Comparison of ENCODE assay signal across 10 mouse cellular contexts in genomic region chr10:81408424-81408729, GRCm38 (mm10). TPM values are rescaled to one million over a fixed set of nuclear protein-coding genes. Genes with fewer than 3 reads are reported as not detected.
DNase-seq lines count a peak whose midpoint lies in the region; ATAC-seq and TF ChIP-seq lines count a peak whose summit lies in the region.
"Had no signal": no experiment of that assay in that cellular context is flagged by ENCODE, and none has a peak within 500 bp of the region (broad histone marks: within the 10 kb centered on the region; RNA-seq: fewer than 3 reads in every experiment).

No protein-coding gene starts in this region.

- no peak for TF ChIP-seq EP300 in liver, postnatal 0 days (IDR thresholded peaks at IDR 0.05; ENCODE audit: low read depth)

- H3K4me1 ChIP-seq in forebrain, embryonic 10.5 days: peaks cover 95% of the 10 kb centered on the region
- peaks cover 16% of the 10 kb centered on the region for H3K4me1 ChIP-seq in forebrain, embryonic 14.5 days (ENCODE audit: control insufficient read depth, insufficient read depth, low read length)
- H3K4me1 ChIP-seq in kidney, postnatal 0 days (replicated peaks; ENCODE audit: insufficient read depth, low read length): peaks cover 43% of the 10 kb centered on the region
- H3K4me1 ChIP-seq in embryonic facial prominence, embryonic 12.5 days: peaks cover 70% of the 10 kb centered on the region
- peaks cover 62% of the 10 kb centered on the region for H3K4me1 ChIP-seq in liver, postnatal 0 days (ENCODE audit: insufficient read depth)

- WGBS in forebrain, embryonic 10.5 days: 41% methylated on average over 13 of the region's 13 CpGs
- WGBS in forebrain, embryonic 14.5 days: 58% methylated on average over 13 of the region's 13 CpGs
- WGBS in kidney, postnatal 0 days: 65% methylated on average over 13 of the region's 13 CpGs
- WGBS in embryonic facial prominence, embryonic 12.5 days: 42% methylated on average over 13 of the region's 13 CpGs
- WGBS in liver, postnatal 0 days (ENCODE audit: insufficient replicate concordance): 39% methylated on average over 13 of the region's 13 CpGs

- H3K27ac ChIP-seq in forebrain, embryonic 10.5 days: peak overlapping the region; percentile 77
- H3K27ac ChIP-seq in forebrain, embryonic 14.5 days (ENCODE audit: low read depth, low read length): no peak overlapping the region
- H3K27ac ChIP-seq in kidney, postnatal 0 days: peak overlapping the region; percentile 69
- H3K27ac ChIP-seq in embryonic facial prominence, embryonic 12.5 days: peak overlapping the region; percentile 54; the same call in 1 of the 2 replicates
- peak overlapping the region; percentile 64 for H3K27ac ChIP-seq in liver, postnatal 0 days (ENCODE audit: low read depth)
- H3K27ac ChIP-seq: liver, embryonic 14.5 days had no signal

- peaks cover 7% of the 10 kb centered on the region; the same call in 1 of the 2 replicates for H3K36me3 ChIP-seq in forebrain, embryonic 10.5 days (replicated peaks)
- peaks cover 34% of the 10 kb centered on the region for H3K36me3 ChIP-seq in forebrain, embryonic 14.5 days (ENCODE audit: control insufficient read depth, insufficient read depth, low read length)
- H3K36me3 ChIP-seq in kidney, postnatal 0 days (ENCODE audit: insufficient read depth, low read length): peaks cover 27% of the 10 kb centered on the region
- peaks cover 35% of the 10 kb centered on the region for H3K36me3 ChIP-seq in embryonic facial prominence, embryonic 12.5 days
- H3K36me3 ChIP-seq in liver, postnatal 0 days (replicated peaks; ENCODE audit: insufficient read depth, low read length): peaks cover 13% of the 10 kb centered on the region; the same call in 1 of the 2 replicates

- H3K9ac ChIP-seq in forebrain, embryonic 14.5 days (ENCODE audit: low read length): no peak overlapping the region; the same call in 1 of the 2 replicates
- no peak overlapping the region for H3K9ac ChIP-seq in kidney, postnatal 0 days (ENCODE audit: low read depth, low read length)
- no peak overlapping the region for H3K9ac ChIP-seq in embryonic facial prominence, embryonic 12.5 days
- no peak overlapping the region; the same call in 1 of the 2 replicates for H3K9ac ChIP-seq in liver, postnatal 0 days (replicated peaks)
- H3K9ac ChIP-seq: forebrain, embryonic 12.5 days; liver, embryonic 14.5 days had no signal

- H3K9me3 ChIP-seq in forebrain, embryonic 10.5 days: no peaks in the 10 kb centered on the region
- H3K9me3 ChIP-seq in forebrain, embryonic 14.5 days (replicated peaks; ENCODE audit: control insufficient read depth, low read length): no peaks in the 10 kb centered on the region
- no peaks in the 10 kb centered on the region for H3K9me3 ChIP-seq in kidney, postnatal 0 days (replicated peaks; ENCODE audit: low read length)
- H3K9me3 ChIP-seq in embryonic facial prominence, embryonic 12.5 days: no peaks in the 10 kb centered on the region
- H3K9me3 ChIP-seq in liver, postnatal 0 days (ENCODE audit: low read length): no peaks in the 10 kb centered on the region
- H3K9me3 ChIP-seq: forebrain, embryonic 12.5 days had no signal

- DNase-seq in forebrain, embryonic 10.5 days (ENCODE audit: extremely low spot score, low spot score): no peak
- DNase-seq in forebrain, embryonic 14.5 days (ENCODE audit: low spot score): no peak
- no peak for DNase-seq in kidney, postnatal 0 days (ENCODE audit: low spot score)
- no peak for DNase-seq in kidney, postnatal 36 days
- DNase-seq in liver, postnatal 0 days: no peak
- no peak for DNase-seq in gastrocnemius, adult 8-10 months (ENCODE audit: low spot score in 2 of 2)

- no peak overlapping the region for H3K4me2 ChIP-seq in forebrain, embryonic 14.5 days (ENCODE audit: low read length)
- no peak overlapping the region for H3K4me2 ChIP-seq in kidney, postnatal 0 days (ENCODE audit: low read length)
- peak overlapping the region; percentile 38; the same call in 1 of the 2 replicates for H3K4me2 ChIP-seq in embryonic facial prominence, embryonic 12.5 days (replicated peaks)
- H3K4me2 ChIP-seq in liver, postnatal 0 days (ENCODE audit: low read depth, low read length): peak overlapping the region; percentile 45
- H3K4me2 ChIP-seq: forebrain, embryonic 12.5 days had no signal

- H3K27me3 ChIP-seq in forebrain, embryonic 10.5 days (ENCODE audit: poor library complexity, severe bottlenecking): peaks cover 61% of the 10 kb centered on the region
- H3K27me3 ChIP-seq in forebrain, embryonic 14.5 days (replicated peaks; ENCODE audit: control insufficient read depth, insufficient read depth, low read length): 0 out of 2 replicates have a peak, but pooled peaks cover 5% of the 10 kb centered on the region
- H3K27me3 ChIP-seq in kidney, postnatal 0 days (ENCODE audit: insufficient read depth, low read length): no peaks in the 10 kb centered on the region
- peaks cover 27% of the 10 kb centered on the region for H3K27me3 ChIP-seq in embryonic facial prominence, embryonic 12.5 days
- H3K27me3 ChIP-seq in liver, postnatal 0 days (ENCODE audit: insufficient read depth, low read length): peaks cover 4% of the 10 kb centered on the region; the same call in 1 of the 2 replicates

- TF ChIP-seq CTCF in kidney, postnatal 0 days (IDR thresholded peaks at IDR 0.05; ENCODE audit: low read depth): no peak
- TF ChIP-seq CTCF in liver, postnatal 0 days (IDR thresholded peaks at IDR 0.05; ENCODE audit: low read depth): no peak

- H3K4me3 ChIP-seq in forebrain, embryonic 10.5 days: peak overlapping the region; percentile 8; the same call in 1 of the 2 replicates
- no peak overlapping the region for H3K4me3 ChIP-seq in forebrain, embryonic 14.5 days (ENCODE audit: low read depth, low read length)
- no peak overlapping the region for H3K4me3 ChIP-seq in kidney, postnatal 0 days (replicated peaks; ENCODE audit: low read depth, low read length)
- H3K4me3 ChIP-seq in embryonic facial prominence, embryonic 12.5 days: no peak overlapping the region
- H3K4me3 ChIP-seq in liver, postnatal 0 days (ENCODE audit: low read depth, low read length): no peak overlapping the region
- H3K4me3 ChIP-seq: forebrain, embryonic 12.5 days had no signal

- no peak for ATAC-seq in forebrain, embryonic 14.5 days
- ATAC-seq in kidney, postnatal 0 days (replicated peaks; ENCODE audit: low FRiP score, low read depth): no peak
- no peak for ATAC-seq in embryonic facial prominence, embryonic 12.5 days (ENCODE audit: insufficient number of reproducible peaks, insufficient read depth, low FRiP score, low TSS enrichment)
- ATAC-seq in liver, postnatal 0 days: peak; percentile 0; the same call in 1 of the 2 replicates
- ATAC-seq in inflammation-experienced regulatory T-cells, adult 6 months: no peak

RNA-seq across cellular contexts. Expression of gene Smim24, which starts 15.5 kb away (rescaled TPM):
- 1.6 and 1.9 TPM in 2 replicates for polyA plus RNA-seq in forebrain, embryonic 10.5 days (2016; fragmentation: Nextera tagmentation; extraction: Ambion mirVana)
- polyA plus RNA-seq in forebrain, embryonic 14.5 days (2014; fragmentation: Nextera tagmentation; extraction: Ambion mirVana): 1.5 and 2.0 TPM in 2 replicates
- polyA plus RNA-seq in kidney, postnatal 0 days (2015; fragmentation: Nextera tagmentation; extraction: Ambion mirVana): 62.4 and 68.6 TPM in 2 replicates
- polyA plus RNA-seq in embryonic facial prominence, embryonic 12.5 days (2016; fragmentation: Nextera tagmentation; extraction: Ambion mirVana): 3.1 and 3.4 TPM in 2 replicates
- 1.7 and 2.0 TPM in 2 replicates for polyA plus RNA-seq in liver, postnatal 0 days (2015; fragmentation: Nextera tagmentation; extraction: Ambion mirVana)
- not detected for total RNA-seq in gastrocnemius, adult 8-10 months (2022)
- 10 to 100 TPM in 1 of 3 experiments, 1 to 10 TPM in 2; 4.4 to 10.7 (median 9.8) TPM for polyA plus RNA-seq in inflammation-experienced regulatory T-cells, adult 6 months (2017; shearing (Covaris generic))

RNA-seq across cellular contexts. Expression of gene Gm48552, which starts 19.6 kb away (rescaled TPM):
- polyA plus RNA-seq in forebrain, embryonic 10.5 days (2016; fragmentation: Nextera tagmentation; extraction: Ambion mirVana): 0.78 and 1.4 TPM in 2 replicates
- polyA plus RNA-seq in forebrain, embryonic 14.5 days (2014; fragmentation: Nextera tagmentation; extraction: Ambion mirVana): 0.65 and 0.69 TPM in 2 replicates
- polyA plus RNA-seq in kidney, postnatal 0 days (2015; fragmentation: Nextera tagmentation; extraction: Ambion mirVana): 0.82 and 1.9 TPM in 2 replicates
- 2.0 and 3.8 TPM in 2 replicates for polyA plus RNA-seq in embryonic facial prominence, embryonic 12.5 days (2016; fragmentation: Nextera tagmentation; extraction: Ambion mirVana)
- polyA plus RNA-seq in liver, postnatal 0 days (2015; fragmentation: Nextera tagmentation; extraction: Ambion mirVana): not detected in 2 replicates
- total RNA-seq in gastrocnemius, adult 8-10 months (2022): 1 to 10 TPM in 2 of 4 experiments, under 1 TPM in 1, not detected in 1; 0.43 to 1.1 (median 1.1) TPM
- polyA plus RNA-seq in inflammation-experienced regulatory T-cells, adult 6 months (2017; shearing (Covaris generic)): 1 to 10 TPM in 1 of 3 experiments, not detected in 2; 3.1 TPM

RNA-seq across cellular contexts. Expression of gene Gm48551, which starts 24.1 kb away (rescaled TPM):
- polyA plus RNA-seq in forebrain, embryonic 10.5 days (2016; fragmentation: Nextera tagmentation; extraction: Ambion mirVana): 2.6 and 3.1 TPM in 2 replicates
- 3.6 and 4.8 TPM in 2 replicates for polyA plus RNA-seq in forebrain, embryonic 14.5 days (2014; fragmentation: Nextera tagmentation; extraction: Ambion mirVana)
- 1.9 and 2.1 TPM in 2 replicates for polyA plus RNA-seq in kidney, postnatal 0 days (2015; fragmentation: Nextera tagmentation; extraction: Ambion mirVana)
- 2.9 and 4.1 TPM in 2 replicates for polyA plus RNA-seq in embryonic facial prominence, embryonic 12.5 days (2016; fragmentation: Nextera tagmentation; extraction: Ambion mirVana)
- 0.40 and 0.70 TPM in 2 replicates for polyA plus RNA-seq in liver, postnatal 0 days (2015; fragmentation: Nextera tagmentation; extraction: Ambion mirVana)
- 1 to 10 TPM in 2 of 4 experiments, under 1 TPM in 2; 0.59 to 1.8 (median 1.1) TPM for total RNA-seq in gastrocnemius, adult 8-10 months (2022)
- polyA plus RNA-seq in inflammation-experienced regulatory T-cells, adult 6 months (2017; shearing (Covaris generic)): 1 to 10 TPM in 2 of 3 experiments, under 1 TPM in 1; 0.60 to 1.9 (median 1.1) TPM

RNA-seq across cellular contexts. Expression of gene Dohh, which starts 24.1 kb away (rescaled TPM):
- polyA plus RNA-seq in forebrain, embryonic 10.5 days (2016; fragmentation: Nextera tagmentation; extraction: Ambion mirVana): 96.8 and 97.9 TPM in 2 replicates
- 78.7 and 78.8 TPM in 2 replicates for polyA plus RNA-seq in forebrain, embryonic 14.5 days (2014; fragmentation: Nextera tagmentation; extraction: Ambion mirVana)
- 74.3 and 80.6 TPM in 2 replicates for polyA plus RNA-seq in kidney, postnatal 0 days (2015; fragmentation: Nextera tagmentation; extraction: Ambion mirVana)
- 73.6 and 77.0 TPM in 2 replicates for polyA plus RNA-seq in embryonic facial prominence, embryonic 12.5 days (2016; fragmentation: Nextera tagmentation; extraction: Ambion mirVana)
- polyA plus RNA-seq in liver, postnatal 0 days (2015; fragmentation: Nextera tagmentation; extraction: Ambion mirVana): 39.3 and 42.1 TPM in 2 replicates
- total RNA-seq in gastrocnemius, adult 8-10 months (2022): 10 to 100 TPM; 46.5 to 50.1 (median 47.4) TPM
- 10 to 100 TPM in 2 of 3 experiments, 1 to 10 TPM in 1; 9.2 to 17.9 (median 10.9) TPM for polyA plus RNA-seq in inflammation-experienced regulatory T-cells, adult 6 months (2017; shearing (Covaris generic))

RNA-seq across cellular contexts. Expression of gene Fzr1, which starts 30.1 kb away (rescaled TPM):
- 135 and 139 TPM in 2 replicates for polyA plus RNA-seq in forebrain, embryonic 10.5 days (2016; fragmentation: Nextera tagmentation; extraction: Ambion mirVana)
- 101 and 109 TPM in 2 replicates for polyA plus RNA-seq in forebrain, embryonic 14.5 days (2014; fragmentation: Nextera tagmentation; extraction: Ambion mirVana)
- polyA plus RNA-seq in kidney, postnatal 0 days (2015; fragmentation: Nextera tagmentation; extraction: Ambion mirVana): 67.5 and 70.6 TPM in 2 replicates
- polyA plus RNA-seq in embryonic facial prominence, embryonic 12.5 days (2016; fragmentation: Nextera tagmentation; extraction: Ambion mirVana): 140 and 143 TPM in 2 replicates
- polyA plus RNA-seq in liver, postnatal 0 days (2015; fragmentation: Nextera tagmentation; extraction: Ambion mirVana): 69.7 and 74.6 TPM in 2 replicates
- 10 to 100 TPM; 14.8 to 18.5 (median 16.6) TPM for total RNA-seq in gastrocnemius, adult 8-10 months (2022)
- polyA plus RNA-seq in inflammation-experienced regulatory T-cells, adult 6 months (2017; shearing (Covaris generic)): 10 to 100 TPM; 10.7 to 27.1 (median 13.4) TPM

Comparison
In these comparisons a context has a peak if more than half of its experiments do, and no peak if none do; other contexts are left out.
1. H3K4me2 ChIP-seq: peak in embryonic facial prominence, embryonic 12.5 days (single experiment) and liver, postnatal 0 days (single experiment); none in forebrain, embryonic 14.5 days (single experiment) and kidney, postnatal 0 days (single experiment).